In genomic region chr14:61310963-61311362, GRCm38 (mm10) we compare ENCODE assay signal across 11 mouse cellular contexts. TPM values are rescaled to one million over a fixed set of nuclear protein-coding genes. Genes with fewer than 3 reads are reported as not detected.
DNase-seq lines count a peak whose midpoint lies in the region; ATAC-seq and TF ChIP-seq lines count a peak whose summit lies in the region.
"Had no signal": no experiment of that assay in that cellular context is flagged by ENCODE, and none has a peak within 500 bp of the region (broad histone marks: within the 10 kb centered on the region; RNA-seq: fewer than 3 reads in every experiment).

No protein-coding gene starts in this region.

- H3K4me2 ChIP-seq in hindbrain, embryonic 12.5 days (replicated peaks) = no peak overlapping the region
- no peak overlapping the region for H3K4me2 ChIP-seq in hindbrain, embryonic 11.5 days (replicated peaks; ENCODE audit: low read depth, low read length)
- H3K4me2 ChIP-seq in midbrain, postnatal 0 days (ENCODE audit: low read depth, low read length, poor library complexity, severe bottlenecking) = no peak overlapping the region
- H3K4me2 ChIP-seq in midbrain, embryonic 13.5 days (replicated peaks) = no peak overlapping the region
- H3K4me2 ChIP-seq: lung, embryonic 15.5 days had no signal

- H3K9ac ChIP-seq in hindbrain, embryonic 12.5 days = no peak overlapping the region
- no peak overlapping the region for H3K9ac ChIP-seq in hindbrain, embryonic 11.5 days (ENCODE audit: low read depth, low read length)
- no peak overlapping the region for H3K9ac ChIP-seq in midbrain, postnatal 0 days (replicated peaks; ENCODE audit: low read length, poor library complexity, severe bottlenecking)
- H3K9ac ChIP-seq in midbrain, embryonic 13.5 days (replicated peaks) = no peak overlapping the region
- H3K9ac ChIP-seq: lung, embryonic 15.5 days had no signal

- 0 out of 2 replicates have a peak overlapping the region, but pooled peaks have one; percentile 4 for H3K27ac ChIP-seq in hindbrain, embryonic 12.5 days
- no peak overlapping the region for H3K27ac ChIP-seq in hindbrain, embryonic 11.5 days (ENCODE audit: low read depth, low read length)
- no peak overlapping the region for H3K27ac ChIP-seq in midbrain, postnatal 0 days (ENCODE audit: low read depth, low read length)
- H3K27ac ChIP-seq in midbrain, embryonic 13.5 days = no peak overlapping the region
- no peak overlapping the region for H3K27ac ChIP-seq in small intestine, adult 2 months (ENCODE audit: insufficient read depth, low read depth, low read length)

- no peak for TF ChIP-seq POLR2A in small intestine, adult 2 months (IDR thresholded peaks at IDR 0.05; ENCODE audit: low read depth, low read length)

- WGBS in hindbrain, embryonic 12.5 days = 59% methylated on average over 12 of the region's 12 CpGs
- 69% methylated on average over 12 of the region's 12 CpGs for WGBS in hindbrain, embryonic 11.5 days
- 61% methylated on average over 12 of the region's 12 CpGs for WGBS in midbrain, postnatal 0 days
- WGBS in midbrain, embryonic 13.5 days = 74% methylated on average over 12 of the region's 12 CpGs
- WGBS in small intestine, adult 2 months = 59% methylated on average over 12 of the region's 12 CpGs

- TF ChIP-seq CTCF in midbrain, postnatal 0 days (IDR thresholded peaks at IDR 0.05) = no peak
- no peak for TF ChIP-seq CTCF in small intestine, adult 2 months (IDR thresholded peaks at IDR 0.05; ENCODE audit: extremely low read depth, insufficient read length, insufficient replicate concordance, low read depth, low read length)

- H3K9me3 ChIP-seq in hindbrain, embryonic 12.5 days (replicated peaks) = no peaks in the 10 kb centered on the region
- H3K9me3 ChIP-seq in hindbrain, embryonic 11.5 days (ENCODE audit: control insufficient read depth, low read length) = no peaks in the 10 kb centered on the region
- no peaks in the 10 kb centered on the region for H3K9me3 ChIP-seq in midbrain, postnatal 0 days (ENCODE audit: low read length)
- H3K9me3 ChIP-seq in midbrain, embryonic 13.5 days = no peaks in the 10 kb centered on the region
- H3K9me3 ChIP-seq: lung, embryonic 15.5 days had no signal

- H3K27me3 ChIP-seq in hindbrain, embryonic 12.5 days = no peaks in the 10 kb centered on the region
- no peaks in the 10 kb centered on the region for H3K27me3 ChIP-seq in hindbrain, embryonic 11.5 days (ENCODE audit: control insufficient read depth, insufficient read depth, low read length)
- H3K27me3 ChIP-seq in midbrain, postnatal 0 days (ENCODE audit: insufficient read depth, low read length) = no peaks in the 10 kb centered on the region
- H3K27me3 ChIP-seq in midbrain, embryonic 13.5 days = no peaks in the 10 kb centered on the region
- H3K27me3 ChIP-seq in small intestine, adult 2 months (ENCODE audit: control insufficient read depth, insufficient read depth, low read length) = no peaks in the 10 kb centered on the region
- H3K27me3 ChIP-seq: lung, embryonic 15.5 days had no signal

- no peak for DNase-seq in hindbrain, embryonic 11.5 days (ENCODE audit: low spot score)
- DNase-seq in midbrain, postnatal 0 days (ENCODE audit: low spot score) = peak; percentile 14
- peak; percentile 56 for DNase-seq in heart, postnatal 4 days
- no peak for DNase-seq in embryo, embryonic 11 days
- no peak for DNase-seq in retina, embryonic 14.5 days (ENCODE audit: low spot score)
- DNase-seq: cerebellum, adult 11 months; thymus, postnatal 25 days had no signal

- no peak overlapping the region for H3K4me3 ChIP-seq in hindbrain, embryonic 12.5 days
- no peak overlapping the region for H3K4me3 ChIP-seq in hindbrain, embryonic 11.5 days (ENCODE audit: low read depth, low read length)
- no peak overlapping the region for H3K4me3 ChIP-seq in midbrain, postnatal 0 days (ENCODE audit: low read depth, low read length)
- no peak overlapping the region for H3K4me3 ChIP-seq in midbrain, embryonic 13.5 days (replicated peaks)
- peak overlapping the region; percentile 13; the same call in 1 of the 2 replicates for H3K4me3 ChIP-seq in small intestine, adult 2 months (ENCODE audit: low read depth, low read length)
- H3K4me3 ChIP-seq: lung, embryonic 15.5 days had no signal

- ATAC-seq in hindbrain, embryonic 12.5 days (ENCODE audit: low FRiP score) = no peak
- no peak for ATAC-seq in hindbrain, embryonic 11.5 days (ENCODE audit: low FRiP score)
- no peak for ATAC-seq in midbrain, postnatal 0 days (ENCODE audit: low FRiP score)
- no peak for ATAC-seq in midbrain, embryonic 13.5 days

- peaks cover 6% of the 10 kb centered on the region; the same call in 1 of the 2 replicates for H3K4me1 ChIP-seq in hindbrain, embryonic 12.5 days
- H3K4me1 ChIP-seq in hindbrain, embryonic 11.5 days (replicated peaks; ENCODE audit: control insufficient read depth, insufficient read depth, low read length) = no peaks in the 10 kb centered on the region
- no peaks in the 10 kb centered on the region for H3K4me1 ChIP-seq in midbrain, postnatal 0 days (ENCODE audit: insufficient read depth, low read length)
- no peaks in the 10 kb centered on the region for H3K4me1 ChIP-seq in midbrain, embryonic 13.5 days (replicated peaks)
- 0 out of 2 replicates have a peak, but pooled peaks cover 2% of the 10 kb centered on the region for H3K4me1 ChIP-seq in small intestine, adult 2 months (ENCODE audit: control insufficient read depth, insufficient read depth, insufficient read length, low read length)

- H3K36me3 ChIP-seq in hindbrain, embryonic 12.5 days = no peaks in the 10 kb centered on the region
- H3K36me3 ChIP-seq in hindbrain, embryonic 11.5 days (ENCODE audit: control insufficient read depth, insufficient read depth, low read length) = no peaks in the 10 kb centered on the region
- H3K36me3 ChIP-seq in midbrain, postnatal 0 days (ENCODE audit: insufficient read depth, low read length) = no peaks in the 10 kb centered on the region
- no peaks in the 10 kb centered on the region for H3K36me3 ChIP-seq in midbrain, embryonic 13.5 days
- H3K36me3 ChIP-seq in small intestine, adult 2 months (ENCODE audit: control insufficient read depth, insufficient read depth, low read length) = no peaks in the 10 kb centered on the region
- H3K36me3 ChIP-seq: lung, embryonic 15.5 days had no signal

RNA-seq across cellular contexts. Expression of gene Arl11, which starts 1.4 kb away (rescaled TPM):
- 0.52 and 0.77 TPM in 2 replicates for polyA plus RNA-seq in hindbrain, embryonic 12.5 days (2016; fragmentation: Nextera tagmentation; extraction: Ambion mirVana)
- polyA plus RNA-seq in hindbrain, embryonic 11.5 days (2014; fragmentation: Nextera tagmentation; extraction: Ambion mirVana) = 0.56 and 0.66 TPM in 2 replicates
- 0.14 TPM in 1 of 2 replicates, not detected in the other for total RNA-seq in midbrain, postnatal 0 days (2014; rRNA removed)
- polyA plus RNA-seq in midbrain, postnatal 0 days (2015; fragmentation: Nextera tagmentation; extraction: Ambion mirVana) = 0.55 and 0.63 TPM in 2 replicates
- polyA plus RNA-seq in midbrain, embryonic 13.5 days (2015; fragmentation: Nextera tagmentation; extraction: Ambion mirVana) = 0.20 and 0.44 TPM in 2 replicates
- under 1 TPM; 0.48 to 0.68 TPM for total RNA-seq in heart, postnatal 4 days (2021)
- 1.4 and 2.4 TPM in 2 replicates for polyA plus RNA-seq in small intestine, adult 2 months (2012; rRNA removed)

RNA-seq across cellular contexts. Expression of gene Ebpl, which starts 49.3 kb away (rescaled TPM):
- polyA plus RNA-seq in hindbrain, embryonic 12.5 days (2016; fragmentation: Nextera tagmentation; extraction: Ambion mirVana) = 10.8 and 11.5 TPM in 2 replicates
- 9.2 and 10.3 TPM in 2 replicates for polyA plus RNA-seq in hindbrain, embryonic 11.5 days (2014; fragmentation: Nextera tagmentation; extraction: Ambion mirVana)
- 3.4 and 4.2 TPM in 2 replicates for total RNA-seq in midbrain, postnatal 0 days (2014; rRNA removed)
- polyA plus RNA-seq in midbrain, postnatal 0 days (2015; fragmentation: Nextera tagmentation; extraction: Ambion mirVana) = 8.8 and 9.0 TPM in 2 replicates
- polyA plus RNA-seq in midbrain, embryonic 13.5 days (2015; fragmentation: Nextera tagmentation; extraction: Ambion mirVana) = 9.0 and 9.3 TPM in 2 replicates
- 1 to 10 TPM; 2.0 to 2.1 TPM for total RNA-seq in heart, postnatal 4 days (2021)
- polyA plus RNA-seq in small intestine, adult 2 months (2012; rRNA removed) = 0.96 and 2.1 TPM in 2 replicates

RNA-seq across cellular contexts. Expression of gene Sgcg, which starts 52.7 kb away (rescaled TPM):
- polyA plus RNA-seq in hindbrain, embryonic 12.5 days (2016; fragmentation: Nextera tagmentation; extraction: Ambion mirVana) = 0.15 and 1.3 TPM in 2 replicates
- polyA plus RNA-seq in hindbrain, embryonic 11.5 days (2014; fragmentation: Nextera tagmentation; extraction: Ambion mirVana) = 0.19 and 0.61 TPM in 2 replicates
- 0.11 TPM in 1 of 2 replicates, not detected in the other for total RNA-seq in midbrain, postnatal 0 days (2014; rRNA removed)
- polyA plus RNA-seq in midbrain, postnatal 0 days (2015; fragmentation: Nextera tagmentation; extraction: Ambion mirVana) = 0.18 and 0.36 TPM in 2 replicates
- polyA plus RNA-seq in midbrain, embryonic 13.5 days (2015; fragmentation: Nextera tagmentation; extraction: Ambion mirVana) = not detected in 2 replicates
- total RNA-seq in heart, postnatal 4 days (2021) = 100 to 1,000 TPM; 145 to 172 TPM
- polyA plus RNA-seq in small intestine, adult 2 months (2012; rRNA removed) = not detected in 2 replicates

Comparison
In these comparisons a context has a peak if more than half of its experiments do, and no peak if none do; other contexts are left out.
1. DNase-seq: peak in midbrain, postnatal 0 days (single experiment) and heart, postnatal 4 days (single experiment); none in hindbrain, embryonic 11.5 days (single experiment), embryo, embryonic 11 days (single experiment) and retina, embryonic 14.5 days (single experiment).